Mouse (Mus musculus) spleen, adult 2 months (tissue): ENCODE data around the gene Tenm4.
A peak's percentile ranks its signal among the peaks of the same experiment; 100 is the strongest.

Source experiments
- CTCF ChIP-seq: fragments of 200-500 bp; IDR thresholded peaks from 2 replicates; pipeline ENCODE4 v1.5.1; 2011; ENCODE audit warnings: mild to moderate bottlenecking, inconsistent platforms; ENCODE audit not compliant: insufficient read depth, insufficient read length, insufficient replicate concordance; ENCODE audit errors: extremely low read depth
- POLR2A ChIP-seq: fragments of 200-500 bp; IDR thresholded peaks from 2 replicates; pipeline ENCODE4 v1.6.1; 2011; ENCODE audit warnings: low read depth, low read length, inconsistent platforms

DNA sequence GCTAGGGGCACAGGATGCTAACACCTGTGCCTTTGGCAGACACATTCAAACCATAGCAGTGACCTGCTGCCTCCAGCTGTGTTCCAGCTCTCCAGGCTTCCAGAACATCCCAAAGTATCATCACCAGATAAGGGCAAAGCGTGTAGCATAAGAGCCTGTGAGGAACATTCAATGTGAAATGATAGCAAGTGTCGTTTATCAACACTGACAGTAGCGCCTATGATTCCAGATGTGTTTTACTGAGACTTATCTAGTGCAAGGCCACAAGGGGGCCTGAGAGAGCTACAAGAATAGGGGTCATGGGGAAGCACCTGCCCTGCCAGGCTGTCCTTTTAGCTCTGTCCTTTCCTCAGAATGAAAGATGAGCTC, 607.5 kb downstream of the Tenm4 start:
- TF ChIP-seq POLR2A, result no peak
- peak; percentile 39; the same call in 1 of the 2 replicates for TF ChIP-seq CTCF
